ENCODE assay signal across 26 mouse cellular contexts in genomic region chr10:104651020-104651419, GRCm38 (mm10).
"Had no signal": no experiment of that assay in that cellular context is flagged by ENCODE, and none has a peak within 500 bp of the region (broad histone marks: within the 10 kb centered on the region; RNA-seq: fewer than 3 reads in every experiment).

No protein-coding gene starts in this region.

- H3K4me1 ChIP-seq: heart, embryonic 13.5 days; heart, embryonic 15.5 days; hindbrain, embryonic 13.5 days; hindbrain, embryonic 15.5 days; limb, embryonic 10.5 days; limb, embryonic 12.5 days had no signal

- H3K36me3 ChIP-seq: heart, embryonic 13.5 days; heart, embryonic 15.5 days; hindbrain, embryonic 13.5 days; hindbrain, embryonic 15.5 days; limb, embryonic 10.5 days; limb, embryonic 12.5 days had no signal

- H3K9ac ChIP-seq: heart, embryonic 13.5 days; heart, embryonic 15.5 days; hindbrain, embryonic 13.5 days; hindbrain, embryonic 15.5 days; limb, embryonic 12.5 days; liver, embryonic 14.5 days had no signal

- H3K27me3 ChIP-seq: heart, embryonic 13.5 days; heart, embryonic 15.5 days; hindbrain, embryonic 13.5 days; hindbrain, embryonic 15.5 days; limb, embryonic 12.5 days had no signal

- ATAC-seq: hindbrain, postnatal 0 days; intestine, embryonic 16.5 days had no signal

- H3K27ac ChIP-seq: gastrocnemius, adult 2 months; heart, embryonic 13.5 days; heart, embryonic 15.5 days; hindbrain, embryonic 13.5 days; hindbrain, embryonic 15.5 days; hindbrain, postnatal 0 days; layer of hippocampus, adult 2 months; left cerebral cortex, adult 2 months; limb, embryonic 10.5 days; limb, embryonic 12.5 days; liver, embryonic 14.5 days had no signal

- H3K4me3 ChIP-seq: gastrocnemius, adult 2 months; heart, embryonic 13.5 days; heart, embryonic 15.5 days; hindbrain, embryonic 13.5 days; hindbrain, embryonic 15.5 days; layer of hippocampus, adult 2 months; left cerebral cortex, adult 2 months; limb, embryonic 10.5 days; limb, embryonic 12.5 days had no signal

- DNase-seq: gastrocnemius, adult 2 months; gastrocnemius, postnatal 10 days; gastrocnemius, postnatal 25 days; heart, adult 18-20 months; heart, postnatal 14 days; heart, postnatal 36 days; kidney, adult 11 months; kidney, adult 2 months; kidney, adult 9 months; kidney, postnatal 10 days; kidney, postnatal 25 days; kidney, postnatal 4 days; liver had no signal

- H3K4me2 ChIP-seq: heart, embryonic 11.5 days; heart, embryonic 13.5 days; heart, embryonic 15.5 days; hindbrain, embryonic 13.5 days; hindbrain, embryonic 15.5 days; limb, embryonic 12.5 days; liver, embryonic 11.5 days had no signal

- H3K9me3 ChIP-seq: heart, embryonic 13.5 days; heart, embryonic 15.5 days; hindbrain, embryonic 13.5 days; hindbrain, embryonic 15.5 days; limb, embryonic 10.5 days; limb, embryonic 12.5 days had no signal
